Mouse (Mus musculus) CH12.LX (cell line): Measurements from ENCODE around the gene Tmem62.

Source experiments
- CTCF ChIP-seq, 2 experiments: IDR thresholded peaks in 1 of 2; conservative IDR thresholded peaks in 1 of 2; 2 replicates each; pipeline ENCODE4 v1.5.1; 2011 to 2012; ENCODE audit warnings: low read depth in 2 of 2, low read length in 2 of 2, improper control_type of control experiment in 1 of 2, inconsistent platforms in 1 of 2, mild to moderate bottlenecking in 1 of 2, moderate library complexity in 1 of 2
- EP300 ChIP-seq: IDR thresholded peaks from 2 replicates; pipeline ENCODE4 v1.6.1; 2011; ENCODE audit warnings: low read length, improper control_type of control experiment
- PAX5 ChIP-seq: IDR thresholded peaks from 2 replicates; pipeline ENCODE4 v1.6.1; 2012; ENCODE audit warnings: low read length, inconsistent platforms, mixed read lengths
- POLR2A ChIP-seq: IDR thresholded peaks from 2 replicates; pipeline ENCODE4 v1.6.1; 2011; ENCODE audit warnings: low read depth, mild to moderate bottlenecking, improper control_type of control experiment, low read length
- USF1 ChIP-seq: IDR thresholded peaks from 2 replicates; pipeline ENCODE4 v1.6.1; 2014; ENCODE audit warnings: low read depth, mild to moderate bottlenecking, inconsistent platforms, low read length, improper control_type of control experiment
- ZMIZ1 ChIP-seq: IDR thresholded peaks from 2 replicates; pipeline ENCODE4 v1.6.1; 2012; ENCODE audit warnings: low read depth, mild to moderate bottlenecking, inconsistent platforms, low read length, improper control_type of control experiment

- TF ChIP-seq POLR2A: no peak
- no peak for TF ChIP-seq CTCF (conservative IDR thresholded peaks at IDR 0.05 in 1 of 2, IDR thresholded peaks at IDR 0.05 in 1 of 2; ENCODE audit: low read depth in 2 of 2, low read length in 2 of 2)
- TF ChIP-seq ZMIZ1: no peak
- TF ChIP-seq PAX5: no peak
- no peak for TF ChIP-seq EP300
- no peak for TF ChIP-seq USF1
Measured at GRCm38 (mm10) chr2:120998863-120999262, 22.0 kb downstream of the Tmem62 start.
